Mouse (Mus musculus): ENCODE results near the gene Camk2b.

DNA sequence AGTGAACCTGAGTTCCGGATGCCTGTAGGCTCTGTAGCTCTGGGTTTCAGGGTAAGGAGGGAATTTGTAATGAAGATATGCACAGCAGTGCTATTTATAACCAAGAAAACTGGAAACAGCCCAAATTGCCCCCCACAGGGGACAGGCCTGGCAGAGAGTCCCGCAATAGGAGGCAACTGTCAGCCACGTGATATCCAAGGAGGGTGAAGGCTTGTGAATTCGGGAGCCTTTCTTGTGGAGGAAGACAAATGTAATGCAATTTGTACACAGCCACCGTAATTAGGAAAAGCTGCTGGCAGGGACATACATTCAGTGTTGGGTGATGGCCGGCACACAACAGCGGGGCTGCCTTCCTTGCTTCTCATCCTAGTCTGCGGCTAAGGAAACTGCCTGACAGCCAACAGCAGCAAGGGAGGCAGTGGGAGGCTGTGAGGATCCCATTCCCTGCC is 9.5 kb upstream of the Camk2b start:
- TF ChIP-seq CTCF (IDR thresholded peaks at IDR 0.05; ENCODE audit: insufficient read depth, low read depth, low read length) = no peak
- TF ChIP-seq POLR2A (IDR thresholded peaks at IDR 0.05; ENCODE audit: insufficient read depth, low read depth, low read length) = no peak
